Mouse (Mus musculus): ENCODE measurements around the gene Rnaseh2c. TPM values are rescaled to one million over a fixed set of nuclear protein-coding genes. Genes with fewer than 3 reads are reported as not detected.

Gene Rnaseh2c
- total RNA-seq, 1 experiment from 2014 or later = 138 TPM

GRCm38 (mm10) chr19:5571831-5572230, 29.8 kb upstream of the Rnaseh2c start:
- peak; percentile 64 for ATAC-seq (replicated peaks; ENCODE audit: insufficient number of reproducible peaks, low FRiP score, low TSS enrichment, poor library complexity, severe bottlenecking)

GRCm38 (mm10) chr19:5572331-5573125, 29.1 kb upstream of the Rnaseh2c start:
- ATAC-seq (replicated peaks; ENCODE audit: insufficient number of reproducible peaks, low FRiP score, low TSS enrichment, poor library complexity, severe bottlenecking) = peak; percentile 20; the same call in 1 of the 2 replicates

GRCm38 (mm10) chr19:5575336-5575735, 26.3 kb upstream of the Rnaseh2c start:
- no peak for ATAC-seq (replicated peaks; ENCODE audit: insufficient number of reproducible peaks, low FRiP score, low TSS enrichment, poor library complexity, severe bottlenecking)

GRCm38 (mm10) chr19:5579971-5580370, 21.7 kb upstream of the Rnaseh2c start:
- ATAC-seq (replicated peaks; ENCODE audit: insufficient number of reproducible peaks, low FRiP score, low TSS enrichment, poor library complexity, severe bottlenecking) = no peak

DNA sequence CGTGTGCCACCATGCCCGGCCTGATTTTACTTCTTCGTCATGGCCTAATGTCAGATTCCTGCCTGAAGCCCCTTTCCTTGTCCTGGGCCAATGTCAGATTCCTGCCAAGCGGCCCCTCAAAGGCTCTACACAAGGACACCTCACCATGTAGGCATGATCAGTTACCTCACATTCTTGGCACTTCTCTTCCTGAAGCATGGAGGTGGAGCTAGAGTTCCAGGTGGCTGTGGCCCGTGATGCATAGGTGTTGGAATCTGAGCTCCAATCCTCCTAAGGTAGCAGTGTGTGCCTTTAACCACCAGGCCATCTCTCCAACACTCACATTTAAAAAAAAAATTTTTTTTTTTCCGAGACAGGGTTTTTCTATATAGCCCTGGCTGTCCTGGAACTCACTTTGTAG, 20.9 kb upstream of the Rnaseh2c start:
- no peak for ATAC-seq (replicated peaks; ENCODE audit: insufficient number of reproducible peaks, low FRiP score, low TSS enrichment, poor library complexity, severe bottlenecking)

GRCm38 (mm10) chr19:5581995-5582394, 19.7 kb upstream of the Rnaseh2c start:
- ATAC-seq (replicated peaks; ENCODE audit: insufficient number of reproducible peaks, low FRiP score, low TSS enrichment, poor library complexity, severe bottlenecking) = no peak

GRCm38 (mm10) chr19:5589159-5589558, 12.5 kb upstream of the Rnaseh2c start:
- no peak for ATAC-seq (replicated peaks; ENCODE audit: insufficient number of reproducible peaks, low FRiP score, low TSS enrichment, poor library complexity, severe bottlenecking)

DNA sequence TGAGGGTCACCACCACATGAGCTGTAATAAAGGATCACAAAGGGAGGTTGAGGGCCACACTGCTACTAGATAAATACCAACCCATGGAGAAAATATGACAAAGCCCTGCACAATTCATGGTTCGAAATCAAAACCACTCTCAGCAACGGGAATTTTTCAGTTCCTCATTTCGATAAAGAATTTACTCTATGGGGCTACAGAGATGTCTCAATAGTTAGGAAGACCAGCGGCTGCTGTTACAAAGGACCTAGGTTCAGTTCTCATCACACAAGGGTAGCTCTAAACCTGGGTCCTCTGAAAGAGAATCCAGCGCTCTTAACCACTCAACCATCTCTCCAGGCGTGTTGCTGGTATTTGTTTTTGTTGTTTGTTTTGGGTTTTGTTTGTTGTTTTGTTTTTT, 9.8 kb upstream of the Rnaseh2c start:
- ATAC-seq (replicated peaks; ENCODE audit: insufficient number of reproducible peaks, low FRiP score, low TSS enrichment, poor library complexity, severe bottlenecking) = peak; percentile 50; the same call in 1 of the 2 replicates

DNA sequence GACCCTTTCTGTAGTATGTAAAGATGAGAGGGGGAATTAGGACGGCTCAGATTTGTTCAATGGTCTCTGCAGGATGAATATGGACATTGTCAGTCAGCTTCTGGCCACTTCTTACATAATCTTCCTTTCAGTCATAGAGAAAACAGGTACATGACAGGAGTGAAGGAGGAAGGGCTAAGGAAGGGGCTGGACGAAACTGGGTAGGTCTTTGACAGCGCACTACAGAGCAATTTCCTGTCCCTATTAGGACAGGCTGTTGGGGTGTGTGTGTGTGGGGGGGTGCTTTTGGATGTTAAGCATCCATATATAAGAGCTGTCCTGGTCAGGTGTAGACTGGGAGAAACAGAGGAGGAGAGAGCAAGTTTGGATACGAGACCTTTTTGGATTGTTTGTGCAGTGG, 2.4 kb upstream of the Rnaseh2c start:
- ATAC-seq (replicated peaks; ENCODE audit: insufficient number of reproducible peaks, low FRiP score, low TSS enrichment, poor library complexity, severe bottlenecking) = no peak

- no peak for ATAC-seq (replicated peaks; ENCODE audit: insufficient number of reproducible peaks, low FRiP score, low TSS enrichment, poor library complexity, severe bottlenecking)
Observed at GRCm38 (mm10) chr19:5603664-5604063, 2.0 kb downstream of the Rnaseh2c start.

- no peak for ATAC-seq (replicated peaks; ENCODE audit: insufficient number of reproducible peaks, low FRiP score, low TSS enrichment, poor library complexity, severe bottlenecking)
Observed at GRCm38 (mm10) chr19:5605126-5605525, 3.5 kb downstream of the Rnaseh2c start.

GRCm38 (mm10) chr19:5606196-5606595, 4.5 kb downstream of the Rnaseh2c start:
- ATAC-seq (replicated peaks; ENCODE audit: insufficient number of reproducible peaks, low FRiP score, low TSS enrichment, poor library complexity, severe bottlenecking) = no peak

- no peak for ATAC-seq (replicated peaks; ENCODE audit: insufficient number of reproducible peaks, low FRiP score, low TSS enrichment, poor library complexity, severe bottlenecking)
Observed at GRCm38 (mm10) chr19:5607705-5608410, 6.2 kb downstream of the Rnaseh2c start.

- ATAC-seq (replicated peaks; ENCODE audit: insufficient number of reproducible peaks, low FRiP score, low TSS enrichment, poor library complexity, severe bottlenecking) = no peak
Observed at GRCm38 (mm10) chr19:5608707-5609106, 7.0 kb downstream of the Rnaseh2c start.

GRCm38 (mm10) chr19:5609171-5609546, 7.5 kb downstream of the Rnaseh2c start:
- no peak for ATAC-seq (replicated peaks; ENCODE audit: insufficient number of reproducible peaks, low FRiP score, low TSS enrichment, poor library complexity, severe bottlenecking)

DNA sequence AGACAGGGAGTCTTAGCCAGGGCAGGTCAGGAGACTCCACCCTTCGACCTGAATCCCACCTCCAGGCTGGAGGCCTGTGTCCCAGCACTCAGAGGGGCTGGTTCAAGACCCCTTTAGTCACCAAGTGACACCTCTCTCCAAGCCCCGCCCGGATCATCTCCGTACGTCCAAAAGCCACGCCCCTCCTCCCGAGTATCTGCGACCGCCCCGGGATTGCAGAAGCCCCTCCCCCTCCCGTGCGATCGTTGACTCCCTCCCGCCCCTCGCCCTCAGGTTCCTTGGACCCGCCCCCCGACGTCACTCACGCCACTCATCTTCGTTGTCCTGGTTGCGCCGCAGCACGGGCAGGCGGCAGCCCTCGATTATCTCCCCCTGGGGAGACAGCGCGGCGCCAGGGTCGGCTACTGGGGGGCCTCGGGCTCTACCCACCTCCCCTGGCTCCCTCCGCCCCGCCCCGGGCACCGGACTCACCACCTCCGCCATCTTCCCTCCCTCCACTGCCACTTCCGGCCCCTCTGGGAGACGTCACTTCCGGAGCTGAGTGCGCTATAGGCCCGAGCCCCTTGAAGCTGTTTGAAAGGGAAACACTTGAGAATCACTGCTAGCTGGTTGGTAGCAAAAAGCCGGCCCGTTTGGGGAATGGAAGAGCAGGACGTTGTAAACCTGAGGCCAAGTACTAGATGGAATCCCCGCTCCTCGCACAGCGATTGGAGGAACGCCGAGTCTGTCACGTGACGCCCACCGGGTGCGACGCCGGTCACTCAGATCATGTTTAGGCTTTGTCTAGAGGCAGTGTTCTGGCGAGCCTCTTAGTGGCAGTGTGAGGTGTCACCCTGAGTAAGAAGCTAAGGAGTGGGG, 8.1 kb downstream of the Rnaseh2c start, which contains the start of gene Kat5:
Kat5 (minus strand) TSS at position 691 of the 858 bp plus-strand sequence.
- peak; percentile 89 for ATAC-seq (replicated peaks; ENCODE audit: insufficient number of reproducible peaks, low FRiP score, low TSS enrichment, poor library complexity, severe bottlenecking)

GRCm38 (mm10) chr19:5611973-5612372, 10.3 kb downstream of the Rnaseh2c start:
- no peak for ATAC-seq (replicated peaks; ENCODE audit: insufficient number of reproducible peaks, low FRiP score, low TSS enrichment, poor library complexity, severe bottlenecking)

DNA sequence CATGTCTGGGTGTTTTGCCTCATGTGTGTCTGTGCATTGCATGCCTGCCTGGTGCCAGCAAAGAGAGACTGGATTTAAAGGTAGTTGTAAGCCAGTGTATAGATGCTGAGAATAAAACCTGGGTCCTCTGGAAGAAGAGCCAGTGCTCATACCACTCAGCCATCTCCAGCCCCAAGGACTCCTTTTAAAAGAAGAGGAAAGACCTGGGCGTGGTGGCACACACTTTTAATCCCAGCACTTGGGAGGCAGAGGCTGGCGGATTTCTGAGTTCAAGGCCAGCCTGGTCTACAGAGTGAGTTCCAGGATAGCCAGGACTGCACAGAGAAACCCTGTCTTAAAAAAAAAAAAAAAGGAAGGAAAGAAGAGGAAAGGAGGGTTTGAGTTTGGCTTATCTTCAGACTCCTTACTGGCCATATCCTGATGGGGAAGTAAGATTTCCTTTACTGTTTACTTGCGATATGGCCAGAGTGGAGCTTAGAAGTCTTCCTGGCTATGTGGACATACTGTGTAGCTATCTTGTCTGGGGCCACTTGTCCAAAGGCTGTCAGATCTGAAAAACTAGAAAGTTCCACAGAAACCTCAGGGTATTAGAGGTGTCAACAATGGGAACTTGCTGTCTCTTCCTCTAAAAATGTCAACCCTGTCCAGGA, 11.2 kb downstream of the Rnaseh2c start:
- no peak for ATAC-seq (replicated peaks; ENCODE audit: insufficient number of reproducible peaks, low FRiP score, low TSS enrichment, poor library complexity, severe bottlenecking)

- ATAC-seq (replicated peaks; ENCODE audit: insufficient number of reproducible peaks, low FRiP score, low TSS enrichment, poor library complexity, severe bottlenecking) = no peak
Observed at GRCm38 (mm10) chr19:5614953-5615352, 13.3 kb downstream of the Rnaseh2c start.

Measured in monocyte, adult 5-6 weeks (primary cell).